Mouse (Mus musculus): ENCODE results near the gene Akap11. TPM values are rescaled to one million over a fixed set of nuclear protein-coding genes. Genes with fewer than 3 reads are reported as not detected.

Gene Akap11
- polyA plus RNA-seq (2012; rRNA removed) = 4.2 and 4.5 TPM in 2 replicates

DNA sequence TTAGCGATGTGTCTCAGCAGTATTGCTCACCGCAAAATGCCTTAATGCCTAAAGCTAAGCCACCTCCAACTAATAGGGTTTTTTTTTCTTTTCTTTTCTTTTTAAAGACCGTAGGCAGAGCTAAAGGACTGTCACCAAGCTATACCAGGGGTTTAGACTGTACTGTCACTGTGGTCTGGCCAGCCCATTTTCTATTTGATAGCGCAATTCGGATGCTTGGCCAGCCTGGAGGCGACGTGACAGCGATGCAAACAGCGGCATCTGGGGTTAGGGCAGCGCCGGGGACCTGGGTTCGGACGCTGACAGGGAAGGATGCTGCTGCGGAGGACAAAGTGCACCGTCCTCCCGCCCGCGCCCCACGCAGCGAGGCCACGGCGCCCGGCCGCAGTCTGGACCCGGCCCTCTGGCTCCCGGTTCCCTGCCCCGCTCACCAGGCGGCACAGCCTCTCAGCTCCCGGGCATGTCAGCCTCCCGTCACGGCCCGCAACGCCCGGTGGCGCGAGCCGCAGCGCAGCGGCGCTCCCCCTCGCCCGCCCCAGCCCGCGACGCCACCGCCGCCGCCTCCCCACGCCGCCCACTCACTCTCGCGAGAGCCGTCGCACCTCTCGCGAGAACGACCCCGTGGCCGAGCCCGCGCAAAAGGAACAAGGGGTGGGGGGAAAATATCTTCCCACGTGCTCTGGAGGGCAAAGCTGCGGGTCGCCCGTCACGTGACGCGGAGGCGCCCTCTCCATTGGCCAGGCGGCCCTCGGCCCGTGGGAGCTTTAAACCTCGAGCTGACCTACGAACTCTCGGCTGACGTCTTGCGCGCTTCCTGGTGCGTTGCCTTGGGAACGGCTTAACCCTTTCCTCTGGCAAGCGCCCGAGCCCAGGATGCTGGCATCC lies at the start of gene Akap11:
Gene Akap11 (minus strand): TSS at position 528 of the 885 bp plus-strand sequence.

Other genes starting within 250 kb of the Akap11 start
- gene Tnfsf11, start 228.8 kb downstream of the Akap11 start, polyA plus RNA-seq (2012; rRNA removed) = 0.31 and 0.42 TPM in 2 replicates
- gene Dgkh, start 196.0 kb upstream of the Akap11 start, polyA plus RNA-seq (2012; rRNA removed) = 2.5 TPM in 2 replicates

Data from ovary, adult 2 months (tissue).